Mouse (Mus musculus): ENCODE results near the gene Zfp764.
A peak's percentile ranks its signal among the peaks of the same experiment; 100 is the strongest.
"Not testable (repeated sequence)": the region's sequence is repeated elsewhere in the genome, so short reads cannot be mapped to it uniquely, and the experiment has no call there.

The Zfp764 gene

GRCm38 (mm10) chr7:127390306-127390705 lies 16.3 kb downstream of the Zfp764 start:
- no peak for DNase-seq

GRCm38 (mm10) chr7:127388201-127388600 lies 18.4 kb downstream of the Zfp764 start:
- not testable (repeated sequence) for DNase-seq

DNA sequence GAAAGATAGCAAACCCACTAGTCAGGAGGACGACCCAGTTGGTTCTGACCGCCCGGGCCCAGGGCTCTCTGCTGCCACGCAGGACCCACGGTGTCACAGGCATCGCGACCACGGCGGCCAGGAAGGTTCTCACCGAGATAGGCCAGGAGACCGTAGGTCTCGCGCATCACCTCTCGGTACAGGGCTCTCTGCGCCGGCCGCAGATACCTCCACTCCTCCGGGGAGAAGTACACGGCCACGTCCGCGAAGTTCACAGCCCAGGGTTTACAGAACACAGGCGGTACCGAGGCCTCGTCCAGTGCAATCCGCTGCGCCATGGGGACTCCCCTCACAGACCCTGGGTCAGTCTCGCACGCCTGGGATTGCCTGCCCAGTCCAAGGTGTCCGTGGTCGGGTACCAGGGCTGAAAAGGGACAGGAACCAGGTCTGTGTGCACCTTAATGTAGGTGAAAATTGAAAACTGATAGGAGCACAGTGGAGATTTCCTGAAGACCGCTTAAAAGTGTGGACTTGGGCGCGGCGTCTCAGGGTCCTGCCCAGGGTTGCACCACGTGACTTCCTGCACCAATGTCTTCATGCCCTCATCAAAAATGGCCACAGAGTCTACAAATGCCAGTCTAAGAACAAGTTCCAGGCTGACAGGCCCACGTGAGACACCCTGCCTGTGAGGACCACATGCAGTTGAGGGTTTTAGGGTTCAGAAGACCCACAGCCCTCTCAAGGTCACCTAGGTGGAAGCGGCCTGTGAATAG lies 19.8 kb downstream of the Zfp764 start, which contains the start of gene 9130019O22Rik:
Gene 9130019O22Rik (minus strand): TSS at position 526 of the 752 bp plus-strand sequence.
- DNase-seq, result peak; percentile 91 to 95

GRCm38 (mm10) chr7:127385560-127385959 lies 21.1 kb downstream of the Zfp764 start:
- not testable (repeated sequence) for DNase-seq

GRCm38 (mm10) chr7:127378310-127378921 lies 28.2 kb downstream of the Zfp764 start:
- DNase-seq, result no peak

GRCm38 (mm10) chr7:127375271-127376245 lies 31.1 kb downstream of the Zfp764 start, which contains the start of gene Zfp747:
Gene Zfp747 (minus strand): TSS chr7:127376050.
- DNase-seq, result peak; percentile 94 to 97

DNA sequence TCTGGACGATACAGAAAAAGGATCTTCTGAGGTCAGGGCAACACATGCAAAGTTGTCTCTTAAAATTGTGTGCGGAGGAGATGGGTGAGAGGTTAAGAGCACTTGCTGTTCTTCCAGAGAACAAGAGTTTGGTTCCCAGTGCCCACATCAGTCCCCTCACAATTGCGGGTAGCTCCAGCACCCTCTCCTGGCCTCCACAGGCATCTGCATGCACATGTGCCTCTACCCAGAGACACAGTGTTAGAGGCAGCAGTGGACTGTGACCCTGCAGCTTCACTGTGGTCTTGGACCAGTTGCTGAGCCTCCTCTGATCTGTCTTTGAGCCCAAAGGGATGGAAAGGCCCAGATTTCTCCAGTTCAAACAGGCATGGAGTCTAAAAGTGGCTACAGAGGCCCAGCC lies 34.8 kb downstream of the Zfp764 start:
- peak in 1 of 2 experiments; percentile 13 for DNase-seq

GRCm38 (mm10) chr7:127371213-127371612 lies 35.4 kb downstream of the Zfp764 start:
- no peak for DNase-seq

- no peak for DNase-seq
Observed at GRCm38 (mm10) chr7:127366249-127366648, 40.4 kb downstream of the Zfp764 start.

GRCm38 (mm10) chr7:127364166-127364565 lies 42.5 kb downstream of the Zfp764 start:
- DNase-seq, result peak in 1 of 2 experiments; percentile 11

GRCm38 (mm10) chr7:127363475-127363921 lies 43.1 kb downstream of the Zfp764 start:
- DNase-seq, result peak; percentile 53 to 67

DNA sequence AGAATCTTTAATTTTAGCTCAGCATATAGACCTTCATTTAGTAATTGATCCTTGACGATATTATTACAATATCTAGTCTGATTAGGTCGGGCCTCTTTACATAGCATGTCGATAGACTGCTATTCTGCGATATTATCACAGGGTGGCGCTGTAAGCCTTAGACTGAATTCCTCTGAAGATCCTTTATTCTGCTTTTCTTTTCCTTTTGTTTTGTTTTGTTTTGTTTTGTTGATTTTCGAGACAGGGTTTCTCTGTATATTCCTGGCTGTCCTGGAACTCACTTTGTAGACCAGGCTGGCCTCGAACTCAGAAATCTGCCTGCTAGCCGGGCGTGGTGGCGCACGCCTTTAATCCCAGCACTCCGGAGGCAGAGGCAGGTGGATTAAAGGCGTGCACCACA lies 44.2 kb downstream of the Zfp764 start:
- peak in 1 of 2 experiments; percentile 53 for DNase-seq

GRCm38 (mm10) chr7:127361449-127361848 lies 45.2 kb downstream of the Zfp764 start:
- peak in 1 of 2 experiments; percentile 41 for DNase-seq

- no peak for DNase-seq
Observed at GRCm38 (mm10) chr7:127360265-127360664, 46.4 kb downstream of the Zfp764 start.

GRCm38 (mm10) chr7:127358472-127358871 lies 48.1 kb downstream of the Zfp764 start:
- no peak for DNase-seq

DNA sequence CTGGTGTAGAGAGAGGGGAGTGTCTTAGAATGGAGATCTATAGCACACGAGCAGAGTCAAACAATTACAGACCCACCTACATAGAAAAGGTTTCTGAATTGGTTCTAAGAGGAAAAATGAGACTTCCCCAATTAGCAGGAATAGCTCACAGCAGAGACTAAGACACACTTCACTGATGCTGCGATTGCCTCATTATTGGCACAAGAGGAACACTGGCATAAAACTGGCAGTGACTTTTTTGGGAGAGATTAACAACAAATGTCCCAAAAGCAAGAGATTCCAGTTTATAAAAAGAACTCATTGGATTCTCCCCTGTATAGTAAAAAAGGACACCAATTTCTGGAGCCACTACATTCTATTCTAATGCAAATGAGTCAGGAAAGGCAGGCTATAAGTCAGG lies 48.8 kb downstream of the Zfp764 start:
- DNase-seq, result no peak

DNA sequence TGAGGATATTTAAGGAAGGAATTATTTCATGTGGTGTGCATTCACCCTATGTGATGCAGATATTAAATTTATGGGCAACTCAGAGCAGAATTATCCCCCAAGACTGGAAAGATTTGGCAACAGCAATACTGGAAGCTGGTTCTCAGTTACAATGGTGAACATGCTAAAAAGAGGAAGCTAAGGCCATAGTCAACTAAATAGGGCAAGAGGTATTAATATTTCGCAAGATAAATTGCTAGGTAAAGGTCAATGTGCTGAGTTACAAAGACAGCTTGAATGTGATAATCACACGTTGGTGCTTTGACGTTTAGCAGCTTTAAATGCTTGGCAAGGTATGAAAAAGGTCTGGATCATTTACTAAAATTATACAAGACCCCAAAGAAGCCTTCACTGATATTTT lies 50.8 kb downstream of the Zfp764 start:
- no peak for DNase-seq

All from kidney, postnatal 4 days (tissue).